Mouse (Mus musculus): ENCODE data around the gene Grid1.

GRCm38 (mm10) chr14:35135056-35135455 is 315.1 kb downstream of the Grid1 start:
- no peak for TF ChIP-seq CTCF (IDR thresholded peaks at IDR 0.05; ENCODE audit: borderline replicate concordance, control insufficient read depth, extremely low read depth, insufficient read depth, low read length, poor library complexity)
- TF ChIP-seq POLR2A (IDR thresholded peaks at IDR 0.05; ENCODE audit: control insufficient read depth, extremely low read depth, insufficient read depth, low read length, poor library complexity), result no peak
